Mouse (Mus musculus) heart, embryonic 14.5 days (tissue): ENCODE measurements around the gene Gm5136. TPM values are rescaled to one million over a fixed set of nuclear protein-coding genes. Genes with fewer than 3 reads are reported as not detected.
A peak's percentile ranks its signal among the peaks of the same experiment; 100 is the strongest.

Source experiments
- ATAC-seq: fragments of 200-750 bp; cut with Nextera tagmentation; 2 replicates; pipeline ENCODE4 v1.8.0; 2017; ENCODE audit warnings: low read depth, moderate TSS enrichment; ENCODE audit not compliant: insufficient number of reproducible peaks, insufficient read depth, low FRiP score
- H3K27ac ChIP-seq, 2 experiments: fragments of 200-500 bp in 1 of 2; fragments of 300-500 bp in 1 of 2; sonication (generic) in 1 of 2; replicated peaks in 1 of 2; 2 replicates each; pipeline ENCODE4 v1.5.1; 2012 to 2014; ENCODE audit warnings: low read depth in 2 of 2, low read length in 2 of 2, control low read depth in 1 of 2, mild to moderate bottlenecking in 1 of 2, mixed read lengths in 1 of 2; ENCODE audit not compliant: control insufficient read depth in 1 of 2, insufficient read depth in 1 of 2
- H3K27me3 ChIP-seq: fragments of 300-500 bp; sonication (generic); 2 replicates; pipeline ENCODE4 v1.6.1; 2014; ENCODE audit warnings: mild to moderate bottlenecking, low read length, control low read depth; ENCODE audit not compliant: control insufficient read depth, insufficient read depth
- H3K36me3 ChIP-seq: fragments of 300-500 bp; sonication (generic); 2 replicates; pipeline ENCODE4 v1.6.1; 2014; ENCODE audit warnings: mild to moderate bottlenecking, control low read depth, low read length, mixed read lengths; ENCODE audit not compliant: control insufficient read depth, insufficient read depth
- H3K4me1 ChIP-seq, 2 experiments: fragments of 200-500 bp in 1 of 2; fragments of 300-500 bp in 1 of 2; sonication (generic) in 1 of 2; 2 replicates each; pipeline ENCODE4 v1.6.1; 2012 to 2014; ENCODE audit warnings: low read length in 2 of 2, control low read depth in 1 of 2, mixed read lengths in 1 of 2; ENCODE audit not compliant: control insufficient read depth in 2 of 2, insufficient read depth in 2 of 2
- H3K4me2 ChIP-seq: fragments of 300-500 bp; sonication (generic); 2 replicates; pipeline ENCODE4 v1.6.1; 2014; ENCODE audit warnings: mild to moderate bottlenecking, low read length
- H3K4me3 ChIP-seq, 2 experiments: fragments of 200-500 bp in 1 of 2; fragments of 300-500 bp in 1 of 2; sonication (generic) in 1 of 2; 2 replicates each; pipeline ENCODE4 v1.5.1; 2012 to 2014; ENCODE audit warnings: low read length in 2 of 2, mild to moderate bottlenecking in 2 of 2, control low read depth in 1 of 2, low read depth in 1 of 2, moderate library complexity in 1 of 2; ENCODE audit not compliant: control insufficient read depth in 1 of 2, insufficient read depth in 1 of 2
- H3K9ac ChIP-seq: fragments of 300-500 bp; sonication (generic); 2 replicates; pipeline ENCODE4 v1.6.1; 2014; ENCODE audit warnings: mild to moderate bottlenecking, low read length
- H3K9me3 ChIP-seq: fragments of 300-500 bp; sonication (generic); 2 replicates; pipeline ENCODE4 v1.6.1; 2016; ENCODE audit warnings: low read length, control low read depth; ENCODE audit not compliant: control insufficient read depth
- WGBS: fragments of 180-500 bp; shearing (Covaris S2); extraction: QIAGEN DNeasy Blood & Tissue Kit; methylation state at CpG from one replicate; pipeline ENCODE4 v1.1.7; 2014; 5-methylcytosine and 5-hydroxymethylcytosine counted together
- polyA plus RNA-seq: library from polyadenylated mRNA; unstranded; fragments of >200 nt; fragmentation: Nextera tagmentation; extraction: Ambion mirVana; gene quantifications from 2 replicates; pipeline ENCODE4 v1.2.1, GENCODE M21; 2014

The Gm5136 gene
- polyA plus RNA-seq, 1 experiment from 2014 or later = not detected

- H3K4me2 ChIP-seq = peak overlapping the region; percentile 21; the same call in 1 of the 2 replicates
- H3K4me1 ChIP-seq = no peaks in the 10 kb centered on the region
- H3K4me3 ChIP-seq = no peak overlapping the region
- no peak overlapping the region for H3K9ac ChIP-seq
- no peaks in the 10 kb centered on the region for H3K27me3 ChIP-seq
- H3K27ac ChIP-seq = no peak overlapping the region
- no peaks in the 10 kb centered on the region for H3K36me3 ChIP-seq
- WGBS = 57% methylated on average over 14 of the region's 14 CpGs
- H3K9me3 ChIP-seq = no peaks in the 10 kb centered on the region
- ATAC-seq = no peak
These were observed 1.6 kb upstream of the Gm5136 start for GRCm38 (mm10) chr10:108701361-108702128.

GRCm38 (mm10) chr10:108697062-108697461, 2.9 kb downstream of the Gm5136 start:
- 62% methylated on average over 5 of the region's 5 CpGs for WGBS
- H3K4me3 ChIP-seq = no peak overlapping the region
- H3K4me2 ChIP-seq = no peak overlapping the region; the same call in 1 of the 2 replicates
- no peak for ATAC-seq
- H3K27me3 ChIP-seq = no peaks in the 10 kb centered on the region
- H3K27ac ChIP-seq = no peak overlapping the region
- no peaks in the 10 kb centered on the region for H3K4me1 ChIP-seq
- H3K36me3 ChIP-seq = no peaks in the 10 kb centered on the region
- peak overlapping the region; percentile 25; the same call in 1 of the 2 replicates for H3K9ac ChIP-seq
- no peaks in the 10 kb centered on the region for H3K9me3 ChIP-seq

- no peaks in the 10 kb centered on the region for H3K9me3 ChIP-seq
- ATAC-seq = no peak
- H3K9ac ChIP-seq = no peak overlapping the region
- no peaks in the 10 kb centered on the region for H3K36me3 ChIP-seq
- no peak overlapping the region for H3K4me3 ChIP-seq
- 73% methylated on average over 9 of the region's 9 CpGs for WGBS
- no peaks in the 10 kb centered on the region for H3K27me3 ChIP-seq
- H3K4me1 ChIP-seq = no peaks in the 10 kb centered on the region
- H3K4me2 ChIP-seq = no peak overlapping the region
- no peak overlapping the region for H3K27ac ChIP-seq
These were observed 9.0 kb downstream of the Gm5136 start for GRCm38 (mm10) chr10:108690954-108691353.

- no peak overlapping the region for H3K4me2 ChIP-seq
- H3K36me3 ChIP-seq = no peaks in the 10 kb centered on the region
- ATAC-seq = no peak
- no peaks in the 10 kb centered on the region for H3K4me1 ChIP-seq
- no peak overlapping the region for H3K9ac ChIP-seq
- no peak overlapping the region for H3K4me3 ChIP-seq
- H3K27me3 ChIP-seq = no peaks in the 10 kb centered on the region
- H3K27ac ChIP-seq = no peak overlapping the region
- 39% methylated on average over 4 of the region's 4 CpGs for WGBS
- no peaks in the 10 kb centered on the region for H3K9me3 ChIP-seq
These were observed 13.3 kb downstream of the Gm5136 start for GRCm38 (mm10) chr10:108686696-108687095.

- Histone ChIP-seq H3K9me3 (no peaks in the 10 kb centered on the region), H3K4me1 (peaks cover 4 to 6% of the 10 kb centered on the region in 2 experiments; a peak in 3 of 4 replicates), H3K36me3 (no peaks in the 10 kb centered on the region), H3K27me3 (no peaks in the 10 kb centered on the region), H3K27ac (peak overlapping the region; percentile 2 to 50; a peak in 2 of 4 replicates), H3K4me2 (peak overlapping the region; percentile 11), H3K4me3 (no peak overlapping the region), H3K9ac (no peak overlapping the region)
- ATAC-seq = peak; percentile 64
- WGBS = 25% methylated on average over 14 of the region's 14 CpGs
These were observed 20.1 kb downstream of the Gm5136 start for GRCm38 (mm10) chr10:108679675-108680390.

GRCm38 (mm10) chr10:108677053-108677452, 22.9 kb downstream of the Gm5136 start:
- Histone ChIP-seq H3K36me3 (no peaks in the 10 kb centered on the region), H3K9me3 (no peaks in the 10 kb centered on the region), H3K9ac (no peak overlapping the region), H3K27ac (no peak overlapping the region), H3K4me3 (no peak overlapping the region), H3K4me2 (no peak overlapping the region), H3K4me1 (peaks cover 4 to 6% of the 10 kb centered on the region in 2 experiments; a peak in 3 of 4 replicates), H3K27me3 (no peaks in the 10 kb centered on the region)
- no peak for ATAC-seq
- 65% methylated on average over 8 of the region's 8 CpGs for WGBS

- H3K4me1 ChIP-seq = no peaks in the 10 kb centered on the region
- no peak overlapping the region for H3K4me2 ChIP-seq
- WGBS = 83% methylated on average over 3 of the region's 3 CpGs
- H3K27ac ChIP-seq = no peak overlapping the region
- no peaks in the 10 kb centered on the region for H3K27me3 ChIP-seq
- no peaks in the 10 kb centered on the region for H3K36me3 ChIP-seq
- no peak for ATAC-seq
- H3K9ac ChIP-seq = no peak overlapping the region
- H3K4me3 ChIP-seq = no peak overlapping the region
- no peaks in the 10 kb centered on the region for H3K9me3 ChIP-seq
These were observed 31.0 kb downstream of the Gm5136 start for GRCm38 (mm10) chr10:108668944-108669343.
